Mouse (Mus musculus) midbrain, embryonic 11.5 days (tissue): Measurements from ENCODE around the gene A930018P22Rik. TPM values are rescaled to one million over a fixed set of nuclear protein-coding genes. Genes with fewer than 3 reads are reported as not detected.
A peak's percentile ranks its signal among the peaks of the same experiment; 100 is the strongest.
"Not testable (repeated sequence)": the region's sequence is repeated elsewhere in the genome, so short reads cannot be mapped to it uniquely, and the experiment has no call there.

Experiments
- ATAC-seq: fragments of 200-750 bp; cut with Nextera tagmentation; 2 replicates; pipeline ENCODE4 v1.8.0; 2017; ENCODE audit warnings: moderate TSS enrichment, moderate library complexity; ENCODE audit not compliant: low FRiP score
- DNase-seq: peaks from one replicate; pipeline ENCODE4 v3.0.0; 2015; ENCODE audit warnings: low spot score; ENCODE audit errors: missing footprints
- H3K27ac ChIP-seq: fragments of 300-500 bp; sonication (generic); 2 replicates; pipeline ENCODE4 v1.5.1; 2014; ENCODE audit warnings: low read depth, low read length
- H3K27me3 ChIP-seq: fragments of 300-500 bp; sonication (generic); 2 replicates; pipeline ENCODE4 v1.6.1; 2014; ENCODE audit warnings: mild to moderate bottlenecking, low read length, moderate library complexity, mixed read lengths; ENCODE audit not compliant: control insufficient read depth, insufficient read depth
- H3K36me3 ChIP-seq: fragments of 300-500 bp; sonication (generic); 2 replicates; pipeline ENCODE4 v1.6.1; 2014; ENCODE audit warnings: mild to moderate bottlenecking, low read length, moderate library complexity, mixed read lengths; ENCODE audit not compliant: control insufficient read depth, insufficient read depth
- H3K4me1 ChIP-seq: fragments of 300-500 bp; sonication (generic); 2 replicates; pipeline ENCODE4 v1.6.1; 2014; ENCODE audit warnings: low read length; ENCODE audit not compliant: control insufficient read depth, insufficient read depth
- H3K4me2 ChIP-seq: fragments of 300-500 bp; sonication (generic); 2 replicates; pipeline ENCODE4 v1.6.1; 2014; ENCODE audit warnings: mild to moderate bottlenecking, moderate library complexity
- H3K4me3 ChIP-seq: fragments of 300-500 bp; sonication (generic); 2 replicates; pipeline ENCODE4 v1.5.1; 2014; ENCODE audit warnings: low read depth, low read length
- H3K9ac ChIP-seq: fragments of 300-500 bp; sonication (generic); 2 replicates; pipeline ENCODE4 v1.6.1; 2014; ENCODE audit warnings: low read length
- H3K9me3 ChIP-seq: fragments of 300-500 bp; sonication (generic); 2 replicates; pipeline ENCODE4 v1.6.1; 2016; ENCODE audit warnings: low read length; ENCODE audit not compliant: control insufficient read depth
- WGBS: fragments of 180-500 bp; shearing (Covaris S2); extraction: QIAGEN DNeasy Blood & Tissue Kit; methylation state at CpG from one replicate; pipeline ENCODE4 v1.1.7; 2014; 5-methylcytosine and 5-hydroxymethylcytosine counted together
- polyA plus RNA-seq: library from polyadenylated mRNA; unstranded; fragments of >200 nt; fragmentation: Nextera tagmentation; extraction: Ambion mirVana; gene quantifications from 2 replicates; pipeline ENCODE4 v1.2.1, GENCODE M21; 2014

A930018P22Rik gene
- 0.16 and 0.34 TPM in 2 replicates for polyA plus RNA-seq

DNA sequence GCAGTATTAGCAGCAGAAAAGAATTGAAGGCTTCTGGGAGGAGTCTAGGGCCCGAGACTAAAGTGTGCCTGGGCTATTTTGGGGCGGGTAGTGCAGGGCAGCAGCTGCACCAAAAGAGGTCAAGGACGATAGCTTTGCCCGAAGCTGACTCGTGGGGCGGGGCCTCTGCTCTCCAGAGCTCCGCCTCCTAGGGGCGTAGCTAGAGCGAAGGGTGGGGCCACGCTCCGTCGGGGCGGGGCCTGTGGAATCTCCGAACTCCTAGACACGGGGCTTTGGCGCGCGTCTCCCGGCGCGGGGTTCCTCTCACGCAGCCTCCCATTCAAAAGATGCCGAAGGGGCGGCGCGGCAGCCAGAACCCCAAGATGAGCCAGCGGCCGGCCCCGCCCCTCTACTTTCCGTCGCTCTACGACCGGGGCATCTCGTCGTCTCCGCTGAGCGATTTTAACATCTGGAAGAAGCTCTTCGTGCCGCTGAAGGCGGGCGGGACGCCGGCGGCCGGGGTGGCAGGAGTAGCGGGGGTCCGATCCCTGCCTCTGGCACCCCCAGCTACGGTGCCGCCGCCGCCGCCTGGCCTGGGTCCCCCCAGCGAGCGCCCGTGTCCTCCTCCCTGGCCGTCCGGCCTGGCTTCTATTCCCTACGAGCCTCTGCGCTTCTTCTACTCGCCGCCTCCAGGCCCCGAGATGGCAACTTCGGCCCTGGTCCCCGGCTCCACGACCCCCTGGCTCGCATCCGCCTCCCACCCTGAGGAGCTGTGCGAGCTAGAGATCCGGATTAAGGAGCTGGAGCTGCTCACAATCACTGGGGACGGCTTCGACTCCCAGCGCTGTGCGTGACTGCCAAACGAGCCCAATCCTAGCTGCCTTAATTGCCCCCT lies at the start of gene A930018P22Rik:
Gene A930018P22Rik, plus strand, starts transcription at position 265 of the 874 bp plus-strand sequence.
- Histone ChIP-seq H3K9me3 (no peaks in the 10 kb centered on the region), H3K36me3 (no peaks in the 10 kb centered on the region), H3K4me3 (peak within 1 kb of the TSS; percentile 66), H3K4me1 (peaks cover 2% of the 10 kb centered on the region; the same call in 1 of the 2 replicates), H3K9ac (peak within 1 kb of the TSS; percentile 74), H3K27me3 (peaks cover 3% of the 10 kb centered on the region; the same call in 1 of the 2 replicates), H3K4me2 (peak within 1 kb of the TSS; percentile 98), H3K27ac (no peak within 1 kb of the TSS)
- DNase-seq (peak; percentile 100), ATAC-seq (peak; percentile 98)
- under 1% methylated on average over 68 of the region's 74 CpGs for WGBS

DNA sequence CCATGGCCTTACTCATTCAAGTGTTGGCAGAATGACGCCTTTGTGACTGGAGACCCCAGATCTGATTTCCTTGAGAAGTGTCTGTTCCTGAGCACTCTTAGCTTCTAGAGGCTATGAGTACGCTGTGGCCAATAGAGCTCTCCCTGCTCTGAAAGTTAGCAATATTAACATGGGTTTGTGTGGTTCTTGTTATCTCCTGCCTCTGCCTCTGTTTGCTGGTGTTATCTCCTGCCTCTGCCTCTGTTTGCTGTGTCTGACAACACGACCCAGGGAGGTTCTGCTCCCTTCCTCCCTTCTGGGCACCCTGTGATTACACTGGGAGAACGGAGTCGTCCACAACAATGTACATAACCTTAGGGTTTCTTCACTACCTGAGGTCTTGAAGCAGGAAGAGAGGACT lies 44.3 kb upstream of the A930018P22Rik start:
- not testable (repeated sequence) for H3K27me3 ChIP-seq, H3K27ac ChIP-seq, DNase-seq, H3K9ac ChIP-seq, H3K36me3 ChIP-seq, H3K4me1 ChIP-seq, H3K4me3 ChIP-seq, H3K4me2 ChIP-seq, ATAC-seq, H3K9me3 ChIP-seq
- WGBS = 73% methylated on average over 5 of the region's 5 CpGs

DNA sequence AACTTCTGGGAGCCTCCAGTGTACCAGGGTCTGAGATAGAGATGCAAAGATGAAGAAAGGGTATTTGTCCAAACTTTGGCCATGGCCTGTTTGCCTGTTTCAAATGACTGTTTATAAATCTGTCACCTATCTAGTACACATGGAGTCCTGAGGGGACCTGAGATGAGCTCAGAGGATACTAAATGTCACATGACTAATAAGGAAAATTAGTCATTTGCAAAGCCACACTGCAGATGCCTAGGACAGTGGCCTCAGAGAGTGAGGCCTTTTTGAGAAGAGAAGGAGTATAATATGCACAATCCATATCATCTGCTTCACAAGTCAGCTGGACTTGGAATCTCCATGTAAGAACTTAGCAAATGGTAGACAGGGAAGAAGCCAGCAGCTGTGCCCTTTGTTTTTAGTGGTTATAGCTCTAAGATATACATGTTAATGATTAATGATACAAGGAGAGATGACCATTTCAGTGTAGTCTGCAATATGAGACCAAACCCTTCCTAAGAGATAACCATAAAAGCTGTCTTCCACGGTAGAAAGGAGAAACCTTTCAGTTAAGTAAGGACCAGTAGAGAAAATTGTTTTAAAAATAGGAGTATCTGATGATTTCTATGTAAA lies 41.0 kb upstream of the A930018P22Rik start:
- H3K9me3 ChIP-seq, H3K9ac ChIP-seq, H3K4me1 ChIP-seq, H3K4me3 ChIP-seq, H3K27me3 ChIP-seq, DNase-seq, ATAC-seq, H3K27ac ChIP-seq, H3K36me3 ChIP-seq, H3K4me2 ChIP-seq: not testable (repeated sequence)
- WGBS = no CpG with 5 or more reads among the region's 1 CpGs

DNA sequence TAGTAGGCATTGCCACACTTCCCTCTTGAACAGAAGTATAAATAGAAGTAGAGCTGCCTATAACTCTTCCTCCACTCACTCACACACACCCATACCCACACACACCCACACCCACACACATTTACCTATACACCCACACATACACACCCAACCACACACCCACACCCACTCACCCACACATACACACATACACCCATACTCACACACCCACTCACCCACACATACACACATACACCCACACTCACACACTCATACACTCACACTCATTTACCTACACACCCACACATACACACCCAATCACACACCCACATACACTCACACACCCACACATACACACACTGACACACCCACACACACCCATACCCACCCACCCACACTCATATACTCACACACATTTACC lies 40.1 kb upstream of the A930018P22Rik start:
- Histone ChIP-seq H3K9me3 (no peaks in the 10 kb centered on the region), H3K9ac (no peak overlapping the region), H3K27me3 (no peaks in the 10 kb centered on the region), H3K4me1 (no peaks in the 10 kb centered on the region), H3K27ac (no peak overlapping the region), H3K4me2 (no peak overlapping the region), H3K36me3 (no peaks in the 10 kb centered on the region), H3K4me3 (no peak overlapping the region)
- DNase-seq (no peak), ATAC-seq (no peak)

DNA sequence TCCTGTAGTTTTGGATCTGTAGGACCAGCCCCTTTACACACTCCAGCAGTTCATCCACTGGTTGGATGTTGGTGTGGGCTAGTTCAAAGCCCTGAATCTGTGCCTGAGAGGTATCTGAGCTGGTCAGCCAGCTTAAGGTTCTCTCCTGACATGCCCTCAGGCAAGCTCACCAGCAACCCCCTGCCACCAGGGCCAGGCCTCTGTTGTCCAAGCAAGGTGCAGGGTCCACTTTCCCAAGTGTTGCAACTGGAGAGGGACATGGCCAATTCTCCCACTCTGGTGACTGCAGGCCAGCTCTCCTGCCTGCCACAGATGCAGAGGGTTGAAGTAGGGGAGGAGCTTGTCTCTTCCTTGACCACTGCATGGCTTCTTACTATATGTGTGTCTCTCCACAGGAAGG lies 38.5 kb upstream of the A930018P22Rik start:
- not testable (repeated sequence) for H3K4me2 ChIP-seq, H3K36me3 ChIP-seq, DNase-seq, H3K27me3 ChIP-seq, H3K4me3 ChIP-seq, H3K4me1 ChIP-seq, ATAC-seq, H3K27ac ChIP-seq, H3K9ac ChIP-seq, H3K9me3 ChIP-seq

DNA sequence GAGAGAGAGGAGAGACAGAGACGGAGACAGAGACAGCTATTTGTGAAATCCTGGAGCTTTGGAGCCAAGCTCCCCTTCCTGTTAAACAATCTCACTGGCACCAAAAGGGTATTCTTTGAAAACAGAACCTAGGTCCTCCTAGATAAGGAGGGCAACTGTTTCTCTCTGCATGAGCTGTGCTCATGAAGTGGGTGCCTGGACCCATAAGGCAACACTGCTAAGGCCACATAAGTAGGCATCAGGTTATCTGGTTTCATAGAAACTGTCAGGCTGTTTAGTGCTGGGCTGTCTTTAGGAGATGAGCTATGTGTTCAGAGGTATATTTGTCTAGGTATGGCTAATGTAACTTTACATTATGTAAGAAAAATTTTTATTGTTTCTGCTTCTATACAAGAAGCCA lies 35.0 kb upstream of the A930018P22Rik start:
- not testable (repeated sequence) for H3K27ac ChIP-seq, H3K4me2 ChIP-seq, H3K36me3 ChIP-seq, H3K9ac ChIP-seq, H3K9me3 ChIP-seq, DNase-seq, ATAC-seq, H3K4me3 ChIP-seq, H3K4me1 ChIP-seq, H3K27me3 ChIP-seq
- 94% methylated on average over 1 of the region's 1 CpGs for WGBS

DNA sequence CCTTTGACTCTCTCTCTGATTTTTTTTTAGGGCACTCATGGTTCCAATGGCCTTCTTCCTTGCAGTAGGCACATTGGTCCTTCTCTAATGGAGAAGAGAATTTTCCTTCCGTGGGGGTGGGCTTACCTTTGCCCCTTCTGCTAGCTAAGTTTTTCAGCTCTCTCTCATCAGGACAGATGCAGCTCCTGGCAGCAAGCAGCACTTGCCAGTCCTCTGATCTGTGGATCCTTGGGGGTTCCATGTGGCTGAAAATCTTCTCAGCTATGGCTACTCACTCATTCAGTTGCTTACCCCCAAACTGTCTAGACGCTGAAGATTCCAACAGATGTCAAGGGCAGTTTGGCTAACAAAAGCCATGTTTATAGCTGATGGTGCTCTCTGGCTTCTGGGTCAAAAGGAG lies 29.3 kb upstream of the A930018P22Rik start:
- no peak overlapping the region for H3K27ac ChIP-seq
- WGBS = 82% methylated on average over 2 of the region's 2 CpGs
- no peaks in the 10 kb centered on the region for H3K27me3 ChIP-seq
- H3K4me3 ChIP-seq = no peak overlapping the region
- DNase-seq (no peak), ATAC-seq (no peak)
- no peaks in the 10 kb centered on the region for H3K36me3 ChIP-seq
- no peak overlapping the region for H3K9ac ChIP-seq
- H3K9me3 ChIP-seq = no peaks in the 10 kb centered on the region
- no peak overlapping the region for H3K4me2 ChIP-seq
- H3K4me1 ChIP-seq = peaks cover 9% of the 10 kb centered on the region; the same call in 1 of the 2 replicates

DNA sequence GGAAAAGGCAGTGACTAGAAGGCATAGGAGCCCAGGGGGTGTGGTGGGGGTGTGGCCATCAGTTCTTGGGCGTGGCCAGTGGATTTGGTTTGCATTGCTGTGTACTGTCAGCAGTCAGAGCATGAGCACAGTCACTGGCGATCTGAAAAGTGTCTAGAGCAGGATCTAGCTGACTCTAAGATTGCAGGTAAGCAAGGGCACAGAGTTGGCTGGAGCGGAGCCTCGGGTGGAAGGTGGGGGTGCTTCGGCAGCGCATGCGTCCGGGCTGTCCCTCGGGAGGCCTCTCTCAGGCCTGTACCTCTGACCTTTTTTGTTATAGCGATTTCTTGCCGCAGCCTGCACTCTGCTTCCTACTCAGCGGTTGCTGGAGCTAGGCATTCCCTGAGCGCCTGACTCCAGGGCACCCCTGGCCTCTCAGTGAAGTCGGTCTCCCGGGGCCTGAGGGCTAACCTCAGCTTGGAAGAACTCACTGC lies 26.8 kb upstream of the A930018P22Rik start, which contains the start of gene Cd59a:
Gene Cd59a, plus strand, starts transcription at position 61 of the 473 bp plus-strand sequence.
- H3K9me3 ChIP-seq = no peaks in the 10 kb centered on the region
- peak within 1 kb of the TSS; percentile 43 for H3K4me3 ChIP-seq
- peak; percentile 97 for DNase-seq
- peak within 1 kb of the TSS; percentile 67 for H3K9ac ChIP-seq
- peak within 1 kb of the TSS; percentile 60 for H3K4me2 ChIP-seq
- H3K27me3 ChIP-seq = no peaks in the 10 kb centered on the region
- WGBS = 5% methylated on average over 15 of the region's 15 CpGs
- H3K36me3 ChIP-seq = no peaks in the 10 kb centered on the region
- peak within 1 kb of the TSS; percentile 78 for H3K27ac ChIP-seq
- H3K4me1 ChIP-seq = peaks cover 9% of the 10 kb centered on the region; the same call in 1 of the 2 replicates
- peak; percentile 91 for ATAC-seq

DNA sequence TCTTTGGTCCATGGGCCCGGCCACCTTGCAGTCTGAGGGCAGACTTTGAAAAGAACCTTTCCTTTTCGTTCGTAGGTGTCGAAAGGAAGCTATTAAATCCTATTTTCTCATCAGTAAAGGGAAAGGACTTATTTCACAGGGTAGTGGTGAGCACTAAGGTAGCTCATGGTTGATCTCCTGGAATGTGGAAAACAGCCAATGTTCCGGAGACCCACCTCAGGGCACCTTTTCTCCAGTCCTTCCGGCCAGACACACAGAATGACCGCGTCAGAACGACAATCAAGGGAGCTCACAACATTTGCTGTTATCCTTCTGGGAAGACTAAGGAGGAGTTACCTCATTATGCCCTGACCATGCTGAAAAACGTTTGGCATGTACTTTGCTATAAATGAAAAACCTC lies 26.3 kb upstream of the A930018P22Rik start:
- ATAC-seq = peak; percentile 54; the same call in 1 of the 2 replicates
- 41% methylated on average over 10 of the region's 10 CpGs for WGBS
- peak overlapping the region; percentile 67 for H3K9ac ChIP-seq

More for the DNA sequence above, 26.3 kb upstream of the A930018P22Rik start:
- H3K27me3 ChIP-seq = no peaks in the 10 kb centered on the region
- H3K27ac ChIP-seq = peak overlapping the region; percentile 78
- peak overlapping the region; percentile 60 for H3K4me2 ChIP-seq
- peaks cover 9% of the 10 kb centered on the region; the same call in 1 of the 2 replicates for H3K4me1 ChIP-seq
- DNase-seq = peak; percentile 88
- H3K36me3 ChIP-seq = no peaks in the 10 kb centered on the region
- peak overlapping the region; percentile 43 for H3K4me3 ChIP-seq
- H3K9me3 ChIP-seq = no peaks in the 10 kb centered on the region
